Mouse (Mus musculus) ES-Bruce4 (cell line): ENCODE results near the gene Mpi.

Source experiments
- CTCF ChIP-seq: IDR thresholded peaks from one replicate; pipeline ENCODE4 v1.8.1; 2011; ENCODE audit warnings: low read depth, low read length
- EP300 ChIP-seq: IDR thresholded peaks from 2 replicates; pipeline ENCODE4 v1.6.1; 2011; ENCODE audit warnings: low read depth, low read length; ENCODE audit not compliant: insufficient read depth

DNA sequence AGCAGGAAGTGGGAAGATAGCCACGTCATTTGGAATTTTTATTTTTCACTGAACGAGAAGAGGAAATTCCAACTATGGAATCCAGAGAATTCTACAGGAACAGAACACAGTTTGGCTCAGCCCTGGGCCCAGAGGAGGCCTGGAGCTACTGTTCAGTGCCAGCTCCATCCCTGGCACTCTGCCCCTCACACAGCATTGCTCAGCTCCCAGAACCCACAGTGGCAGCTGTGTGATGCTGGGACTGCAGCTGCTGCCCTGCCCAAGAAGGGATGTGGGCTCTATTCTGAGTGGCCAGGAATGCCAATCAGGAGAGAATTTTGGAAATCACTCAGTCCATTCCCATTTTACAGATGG is 48.8 kb upstream of the Mpi start:
- no peak for TF ChIP-seq CTCF
- no peak for TF ChIP-seq EP300
